Mouse (Mus musculus): ENCODE results near the gene Tnfsf13b.

- no peak for TF ChIP-seq CTCF (IDR thresholded peaks at IDR 0.05; ENCODE audit: low read depth, low read length)
- TF ChIP-seq GATA1 (IDR thresholded peaks at IDR 0.05; ENCODE audit: borderline replicate concordance, low read length), result no peak
- no peak for TF ChIP-seq GATA2 (IDR thresholded peaks at IDR 0.05; ENCODE audit: borderline replicate concordance, low read depth, low read length)
Observed at GRCm38 (mm10) chr8:9975898-9976611, 30.2 kb upstream of the Tnfsf13b start.

Measured in G1E (cell line).